Mouse (Mus musculus) C2C12 (cell line): ENCODE measurements at regions not wholly inside any gene's neighbourhood (a gene's known extent, or its start where the extent isn't known, plus 50 kb on each side); places are given as distances from the start of the nearest gene placed in this dataset.

ENCODE experiments used
- H3K27me3 ChIP-seq: one replicate; pipeline ENCODE4 v1.6.1; 2011; ENCODE audit not compliant: control insufficient read depth, insufficient read depth, insufficient read length
- H3K36me3 ChIP-seq: one replicate; pipeline ENCODE4 v1.6.1; 2011; ENCODE audit not compliant: control insufficient read depth, insufficient read depth
- H3K4me3 ChIP-seq: one replicate; pipeline ENCODE4 v1.5.1; 2011; ENCODE audit warnings: mild to moderate bottlenecking, control low read depth; ENCODE audit not compliant: poor library complexity, insufficient read depth, severe bottlenecking
- H3K79me2 ChIP-seq: one replicate; pipeline ENCODE4 v1.6.1; 2011; ENCODE audit not compliant: control insufficient read depth, insufficient read depth
- H3K79me3 ChIP-seq: one replicate; pipeline ENCODE4 v1.6.1; 2011; ENCODE audit warnings: low read depth, control low read depth
- H3ac ChIP-seq: one replicate; pipeline ENCODE3; 2011; ENCODE audit warnings: low read depth; ENCODE audit not compliant: control insufficient read depth, insufficient read length
- CEBPB ChIP-seq: IDR thresholded peaks from one replicate; pipeline ENCODE4 v1.6.1; 2011; ENCODE audit warnings: low read depth, mild to moderate bottlenecking, control low read depth, moderate library complexity
- CTCF ChIP-seq: IDR thresholded peaks from one replicate; pipeline ENCODE4 v1.5.1; 2011; ENCODE audit not compliant: control insufficient read depth, insufficient read depth, insufficient read length
- FOSL1 ChIP-seq: IDR thresholded peaks from one replicate; pipeline ENCODE4 v1.8.0; 2011; ENCODE audit warnings: mild to moderate bottlenecking, low read length; ENCODE audit not compliant: poor library complexity, insufficient read depth, severe bottlenecking
- MAX ChIP-seq: IDR thresholded peaks from one replicate; pipeline ENCODE4 v1.6.1; 2011; ENCODE audit warnings: mild to moderate bottlenecking, control low read depth
- MYOD1 ChIP-seq: IDR thresholded peaks from one replicate; pipeline ENCODE4 v1.6.1; 2011; ENCODE audit warnings: low read depth; ENCODE audit not compliant: control insufficient read depth, insufficient read length
- MYOG ChIP-seq: IDR thresholded peaks from one replicate; pipeline ENCODE4 v1.6.1; 2011; ENCODE audit not compliant: control insufficient read depth, insufficient read length; ENCODE audit errors: extremely low read depth
- USF1 ChIP-seq: IDR thresholded peaks from one replicate; pipeline ENCODE4 v1.6.1; 2011; ENCODE audit warnings: low read depth, mild to moderate bottlenecking, control low read depth, moderate library complexity

GRCm38 (mm10) chr7:73856908-73857307 lies 116.8 kb downstream of the Fam174b start:
- Histone ChIP-seq H3K27me3 (no peaks in the 10 kb centered on the region), H3K4me3 (no peak overlapping the region), H3K79me3 (no peaks in the 10 kb centered on the region), H3K36me3 (no peaks in the 10 kb centered on the region), H3K79me2 (no peaks in the 10 kb centered on the region), H3ac (no peak overlapping the region)
- TF ChIP-seq MYOD1 (no peak), MAX (no peak), CEBPB (no peak), CTCF (no peak), FOSL1 (no peak)

GRCm38 (mm10) chr7:73865086-73865485 lies 125.0 kb downstream of the Fam174b start:
- H3K79me2 ChIP-seq: no peaks in the 10 kb centered on the region
- no peak overlapping the region for H3K4me3 ChIP-seq
- TF ChIP-seq FOSL1 (no peak), MAX (no peak), MYOG (no peak), CEBPB (no peak), MYOD1 (no peak), USF1 (no peak), CTCF (no peak)
- H3K36me3 ChIP-seq: no peaks in the 10 kb centered on the region
- H3ac ChIP-seq: no peak overlapping the region
- no peaks in the 10 kb centered on the region for H3K27me3 ChIP-seq
- H3K79me3 ChIP-seq: no peaks in the 10 kb centered on the region

GRCm38 (mm10) chr7:73872181-73872580 lies 132.1 kb downstream of the Fam174b start:
- Histone ChIP-seq H3K36me3 (no peaks in the 10 kb centered on the region), H3K79me2 (no peaks in the 10 kb centered on the region), H3K27me3 (no peaks in the 10 kb centered on the region), H3K4me3 (no peak overlapping the region), H3K79me3 (no peaks in the 10 kb centered on the region), H3ac (no peak overlapping the region)
- no peak for TF ChIP-seq MYOG
- no peak for TF ChIP-seq USF1
- TF ChIP-seq FOSL1: no peak
- TF ChIP-seq CTCF: no peak
- no peak for TF ChIP-seq MAX
- no peak for TF ChIP-seq MYOD1
- no peak for TF ChIP-seq CEBPB

DNA sequence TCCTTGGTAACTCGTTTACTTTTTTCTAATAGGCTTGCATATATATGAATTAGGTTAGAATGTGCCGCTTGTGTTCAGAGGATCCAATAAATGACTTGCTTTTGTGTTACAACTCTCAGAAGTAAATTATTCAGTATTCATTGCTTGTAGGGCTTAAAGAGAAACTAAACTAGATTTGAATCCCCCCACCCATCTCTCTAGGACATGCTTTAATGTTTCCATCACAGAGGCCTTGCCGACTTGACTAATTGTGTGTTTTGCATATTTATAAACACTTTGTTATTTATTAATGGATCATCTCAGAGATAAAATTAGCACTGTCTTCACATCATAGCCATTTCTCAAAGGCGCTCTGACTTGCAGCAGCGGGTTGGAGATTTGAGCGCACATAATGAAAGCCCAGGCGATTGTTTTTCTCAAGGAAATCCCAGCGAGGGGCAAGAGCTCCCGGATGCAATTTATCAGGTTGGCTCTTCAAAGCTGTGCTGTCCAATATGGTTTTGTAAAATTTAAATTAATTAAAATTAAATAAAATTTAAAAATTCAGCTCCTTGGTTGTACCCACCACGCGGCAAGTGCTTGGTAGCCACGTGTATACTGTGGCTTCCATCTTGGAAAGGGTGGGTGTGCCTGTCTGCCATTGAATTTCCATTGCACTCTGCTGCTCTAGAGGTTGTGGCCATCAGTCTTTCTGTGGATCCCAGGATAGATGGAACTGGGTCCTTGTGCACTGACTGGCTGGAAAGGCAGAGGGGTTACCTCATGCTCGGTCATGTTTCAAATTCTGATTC lies 132.0 kb downstream of the St8sia2 start:
- H3K4me3 ChIP-seq: no peak overlapping the region

GRCm38 (mm10) chr7:73886152-73886551 lies 127.3 kb downstream of the St8sia2 start:
- no peaks in the 10 kb centered on the region for H3K79me3 ChIP-seq
- no peaks in the 10 kb centered on the region for H3K36me3 ChIP-seq
- no peaks in the 10 kb centered on the region for H3K79me2 ChIP-seq
- no peak overlapping the region for H3ac ChIP-seq
- no peak overlapping the region for H3K4me3 ChIP-seq
- peaks cover 3% of the 10 kb centered on the region for H3K27me3 ChIP-seq
- TF ChIP-seq CEBPB (no peak), MYOG (no peak), CTCF (no peak), MAX (no peak), MYOD1 (no peak), FOSL1 (no peak), USF1 (no peak)

More for the DNA sequence above, 132.0 kb downstream of the St8sia2 start:
- H3K79me2 ChIP-seq: no peaks in the 10 kb centered on the region
- TF ChIP-seq CEBPB (no peak), MAX (no peak), USF1 (no peak), MYOG (no peak), FOSL1 (no peak), MYOD1 (no peak), CTCF (no peak)
- no peaks in the 10 kb centered on the region for H3K79me3 ChIP-seq
- H3ac ChIP-seq: no peak overlapping the region
- H3K36me3 ChIP-seq: no peaks in the 10 kb centered on the region
- peaks cover 3% of the 10 kb centered on the region for H3K27me3 ChIP-seq
